Mouse (Mus musculus) CH12F3 (cell line): ENCODE results near the gene Fbl.
"Not testable (repeated sequence)": the region's sequence is repeated elsewhere in the genome, so short reads cannot be mapped to it uniquely, and the experiment has no call there.

ENCODE experiments used
- in situ Hi-C: fragments of 300-500 bp; cut with MboI; formaldehyde crosslinking; loops from 2 replicates; pipeline ENCODE4 v1.14.3; 2020; ENCODE audit warnings: low sequenced_read_pairs

The Fbl gene

DNA sequence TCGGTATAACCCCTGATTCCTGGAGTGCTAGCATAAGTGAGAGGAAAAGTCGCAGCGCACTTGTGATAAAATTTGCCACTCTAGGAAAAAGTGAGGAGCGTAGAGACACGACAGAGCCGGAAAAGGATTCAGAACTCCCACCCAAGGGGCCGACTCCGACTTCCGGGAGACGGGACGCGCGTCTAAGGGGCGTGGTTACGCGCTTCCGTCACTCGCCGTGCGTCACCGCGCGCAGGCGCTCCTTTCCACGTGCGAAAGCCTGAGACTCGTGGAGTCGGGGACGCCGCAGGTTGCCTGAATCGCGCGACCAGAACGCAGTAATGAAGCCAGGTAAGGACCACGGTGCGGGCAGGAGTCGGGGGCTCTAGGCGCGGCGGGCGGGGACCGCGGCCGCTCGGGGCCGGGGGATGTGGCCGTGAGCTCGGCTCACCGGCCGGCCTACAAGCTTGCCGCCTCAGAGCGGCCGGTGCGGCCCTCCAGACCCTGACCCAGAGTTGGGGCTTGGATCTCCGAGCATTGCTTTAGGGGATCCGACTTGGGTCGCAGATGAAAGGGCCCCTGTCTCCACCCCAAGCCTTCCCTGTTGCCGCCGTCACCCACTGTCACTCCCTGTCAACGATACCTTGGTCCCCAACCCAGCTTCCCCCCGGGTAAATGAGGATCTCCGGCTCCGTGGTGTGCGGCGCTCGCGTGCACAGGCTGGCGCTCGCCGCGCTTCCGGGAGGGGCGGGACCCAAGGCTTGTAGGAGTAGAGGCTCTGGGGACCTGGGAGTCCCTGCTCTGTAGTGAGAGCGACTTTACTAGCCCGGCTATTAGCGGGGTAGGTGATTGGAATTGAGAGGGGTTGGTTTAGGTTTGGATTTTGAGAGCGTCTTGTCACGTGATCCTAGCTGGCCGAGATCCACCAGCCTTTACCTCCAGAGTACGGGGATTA lies at the start of gene Fbl:
Fbl (plus strand) TSS at position 222 of the 934 bp plus-strand sequence.
- in situ Hi-C loops = no loop called here

DNA sequence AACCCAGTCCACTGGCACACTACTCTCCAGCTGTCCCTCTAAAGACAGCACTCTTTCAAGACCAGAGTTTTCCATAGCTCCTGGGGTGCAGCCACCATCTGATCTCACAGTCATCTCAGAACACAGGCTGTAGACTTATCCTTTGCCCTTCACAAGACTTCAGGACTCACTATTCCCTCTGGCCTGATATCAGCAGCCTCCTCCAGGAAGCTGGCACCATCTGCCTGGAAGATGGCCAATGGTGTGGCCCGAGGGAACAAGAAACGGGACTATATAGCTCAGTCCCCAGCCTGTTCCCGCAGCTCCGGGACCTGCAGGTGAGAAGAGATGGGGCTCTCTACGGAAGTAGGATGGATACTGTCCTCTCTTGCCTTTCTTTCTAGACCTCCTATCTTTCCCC lies 40.3 kb upstream of the Fbl start, which contains the start of gene 9530053A07Rik:
9530053A07Rik (plus strand) TSS at position 301 of the 400 bp plus-strand sequence.
- in situ Hi-C loops = no loop called here

DNA sequence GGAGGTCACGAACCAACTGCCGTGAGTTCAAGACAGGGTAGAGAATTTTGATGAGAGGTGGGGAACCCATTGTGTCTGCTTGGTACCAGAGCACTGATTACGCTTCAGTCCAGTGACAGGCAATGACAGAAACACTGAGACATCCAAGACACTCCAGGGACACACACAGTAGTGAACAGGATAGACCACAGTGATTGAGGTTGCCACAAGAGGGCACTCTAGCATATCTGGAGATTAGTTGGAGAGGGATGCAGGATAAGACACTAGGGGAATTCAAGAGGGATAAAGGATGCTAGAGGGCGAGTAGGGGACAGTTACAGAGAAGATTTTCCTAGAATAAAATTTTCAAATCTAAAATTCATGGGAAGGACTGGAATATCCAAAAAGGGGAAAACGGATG lies 31.9 kb upstream of the Fbl start:
- in situ Hi-C loops = no loop called here

DNA sequence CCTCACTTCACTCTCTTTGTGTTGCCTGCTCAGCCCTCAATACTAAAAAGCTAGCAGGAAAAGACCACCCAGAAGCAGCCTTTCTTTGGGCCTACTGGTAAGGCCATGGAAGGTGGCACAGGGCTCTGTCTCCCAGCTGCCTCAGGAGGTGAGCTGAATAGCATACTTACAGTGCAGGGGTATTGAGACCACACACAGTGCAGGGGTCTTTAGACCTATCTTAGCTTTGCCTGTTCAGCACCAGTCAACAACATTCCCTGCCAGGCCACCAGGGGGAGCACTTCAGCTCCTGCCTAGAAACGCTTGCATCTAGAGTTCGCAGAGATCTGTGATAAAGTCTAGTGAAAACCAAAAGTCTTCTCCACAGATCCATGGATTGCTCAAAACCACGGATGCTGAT lies 21.2 kb upstream of the Fbl start:
- in situ Hi-C loops = no loop called here

DNA sequence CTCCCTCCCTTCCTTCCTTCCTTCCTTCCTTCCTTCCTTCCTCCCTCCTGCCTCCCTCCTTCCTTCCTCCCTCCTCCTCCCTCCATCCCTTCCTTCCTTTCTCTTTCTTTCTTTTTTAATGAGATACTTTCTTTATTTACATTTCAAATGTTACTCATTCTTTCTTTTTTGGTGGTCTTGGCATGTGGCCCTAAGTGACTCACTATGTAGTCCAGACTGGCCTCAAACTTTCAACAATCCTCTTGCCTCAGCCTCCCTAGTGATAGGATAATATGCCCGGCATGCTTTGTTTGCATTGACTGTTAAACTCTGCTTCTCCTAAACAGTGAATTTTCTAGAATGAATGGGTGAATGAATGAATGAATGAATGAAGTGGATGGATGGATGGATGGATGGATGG lies 19.7 kb upstream of the Fbl start:
- in situ Hi-C loops = no loop called here

DNA sequence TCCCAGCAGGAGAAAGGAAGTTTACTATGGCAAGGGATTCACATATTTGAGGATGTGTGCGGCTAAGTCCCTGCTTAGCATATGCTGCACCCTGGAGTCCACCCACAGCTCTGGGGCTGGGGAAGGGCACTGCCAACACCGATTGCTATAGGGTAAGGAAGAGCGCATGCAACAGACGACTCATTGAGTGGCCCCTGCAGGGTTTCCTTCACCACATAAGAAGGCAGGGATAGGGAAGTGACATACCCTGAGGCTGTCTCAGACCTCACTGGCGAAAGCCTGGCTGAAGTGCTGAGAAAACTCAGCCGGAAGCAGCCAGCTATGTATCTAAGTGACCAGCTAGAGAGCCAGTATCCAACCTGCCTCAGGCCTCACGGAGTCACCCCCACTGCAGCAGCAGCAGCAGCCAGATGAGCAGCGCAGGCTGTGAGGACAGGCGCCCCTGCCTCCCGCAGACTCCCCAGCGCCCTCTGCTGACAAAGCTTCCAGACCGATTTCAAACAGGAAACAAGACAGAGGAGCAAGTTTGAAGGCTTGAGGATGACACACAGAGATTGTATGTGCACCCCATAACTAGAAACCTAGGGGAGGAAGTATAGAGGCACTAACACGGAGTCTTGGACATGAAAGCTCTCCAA lies 17.8 kb upstream of the Fbl start:
- in situ Hi-C loops = no loop called here

DNA sequence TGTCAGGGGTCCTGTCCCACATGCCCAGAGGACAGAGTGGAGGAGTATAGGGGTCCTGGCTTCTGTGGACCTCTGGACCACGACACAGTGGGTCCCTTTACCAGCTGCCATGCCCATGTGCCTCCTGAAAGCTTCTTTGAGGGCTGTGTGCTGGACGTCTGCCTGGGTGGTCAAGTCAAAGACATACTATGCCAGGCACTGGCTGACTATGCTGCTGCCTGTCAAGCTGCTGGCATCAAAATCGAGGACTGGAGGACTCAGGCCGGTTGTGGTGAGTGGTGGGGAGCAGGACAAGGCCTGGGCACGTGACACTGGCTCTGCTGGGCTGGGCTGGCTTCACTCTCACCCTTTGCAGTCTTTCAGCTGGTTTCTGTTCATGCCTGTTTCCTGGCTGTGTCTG lies 15.9 kb upstream of the Fbl start:
- in situ Hi-C loops = not testable (repeated sequence)

DNA sequence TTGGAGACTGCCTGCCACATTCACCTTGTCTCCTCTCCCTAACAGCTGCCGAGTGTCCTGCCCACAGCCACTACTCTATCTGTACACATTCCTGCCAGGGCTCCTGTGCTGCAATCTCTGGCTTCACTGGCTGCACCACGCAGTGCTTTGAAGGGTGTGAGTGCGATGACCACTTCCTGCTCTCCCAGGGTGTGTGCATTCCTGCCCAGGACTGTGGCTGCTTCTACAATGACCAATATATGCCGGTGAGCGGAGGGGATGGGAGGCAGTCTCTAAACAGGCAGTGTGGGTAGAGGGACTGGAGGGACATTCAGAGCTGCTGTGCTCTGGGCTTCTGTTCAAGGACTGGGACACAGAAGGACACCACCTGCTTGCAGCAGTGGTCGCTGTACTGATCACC lies 10.2 kb upstream of the Fbl start:
- in situ Hi-C loops = no loop called here

DNA sequence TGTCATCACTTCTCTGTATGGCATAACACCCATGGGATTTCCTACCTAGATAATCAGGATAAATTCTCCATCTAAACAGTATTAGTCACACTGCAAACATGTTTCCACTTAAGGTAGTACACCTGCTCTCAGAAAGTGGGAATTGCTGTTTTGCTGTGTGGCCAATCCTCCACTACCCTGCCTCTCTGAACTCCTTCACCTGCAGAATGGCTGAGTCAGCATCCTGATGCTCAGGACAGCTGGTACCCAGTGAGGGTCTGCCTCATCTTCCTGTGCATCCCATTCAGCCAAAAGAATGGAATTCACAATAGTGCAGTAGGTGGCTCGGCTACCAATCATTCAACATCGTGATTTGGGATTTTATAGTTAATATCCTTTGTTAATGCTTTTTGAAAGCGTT lies 9.6 kb upstream of the Fbl start:
- in situ Hi-C loops = no loop called here

DNA sequence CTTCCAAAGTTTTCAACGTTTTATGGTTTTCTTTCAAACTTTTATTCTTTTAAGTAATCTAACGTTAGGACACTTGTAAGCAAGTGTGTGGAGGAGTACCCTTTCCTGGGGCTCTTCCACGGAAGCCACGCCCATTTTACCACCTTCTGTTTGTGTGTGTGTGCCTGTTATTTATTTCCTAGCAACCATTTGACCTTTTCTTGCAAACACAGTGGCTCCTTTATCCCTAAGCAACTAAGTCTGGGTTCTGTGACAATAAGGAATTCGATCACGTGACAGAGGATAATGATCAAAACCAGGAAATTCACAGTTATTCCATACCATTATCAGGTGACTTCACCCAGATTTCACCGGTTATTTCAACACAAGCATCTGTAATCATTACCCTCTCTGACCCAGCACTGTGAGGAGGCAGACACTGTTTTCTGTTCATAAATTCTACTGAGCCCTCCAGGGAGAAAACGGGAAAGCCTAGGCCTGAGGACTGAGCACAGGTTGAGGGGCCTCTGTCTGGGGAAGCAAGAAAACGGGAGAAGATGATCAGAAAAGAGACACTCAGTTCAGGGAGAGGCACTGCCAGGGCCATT lies 8.3 kb upstream of the Fbl start:
- in situ Hi-C loops = no loop called here

DNA sequence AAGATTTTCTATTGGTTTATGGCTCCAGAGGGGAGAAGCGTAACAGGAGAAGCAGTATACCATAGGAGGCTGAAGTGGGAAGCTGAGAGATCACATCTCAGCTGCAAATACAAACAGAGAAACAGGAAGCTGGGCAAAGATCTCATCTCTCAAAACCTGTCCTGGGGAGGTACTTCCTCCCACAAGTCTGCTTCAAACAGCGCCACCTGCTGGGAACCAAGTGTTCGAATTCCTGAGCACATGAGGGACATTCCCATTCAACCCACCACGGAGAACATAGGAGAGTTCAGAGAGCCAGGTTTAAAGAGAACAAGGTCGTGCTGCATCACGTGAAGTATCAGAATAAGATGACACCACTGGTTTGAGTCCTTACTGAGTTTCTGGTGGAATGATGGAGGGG lies 4.1 kb upstream of the Fbl start:
- in situ Hi-C loops = no loop called here

DNA sequence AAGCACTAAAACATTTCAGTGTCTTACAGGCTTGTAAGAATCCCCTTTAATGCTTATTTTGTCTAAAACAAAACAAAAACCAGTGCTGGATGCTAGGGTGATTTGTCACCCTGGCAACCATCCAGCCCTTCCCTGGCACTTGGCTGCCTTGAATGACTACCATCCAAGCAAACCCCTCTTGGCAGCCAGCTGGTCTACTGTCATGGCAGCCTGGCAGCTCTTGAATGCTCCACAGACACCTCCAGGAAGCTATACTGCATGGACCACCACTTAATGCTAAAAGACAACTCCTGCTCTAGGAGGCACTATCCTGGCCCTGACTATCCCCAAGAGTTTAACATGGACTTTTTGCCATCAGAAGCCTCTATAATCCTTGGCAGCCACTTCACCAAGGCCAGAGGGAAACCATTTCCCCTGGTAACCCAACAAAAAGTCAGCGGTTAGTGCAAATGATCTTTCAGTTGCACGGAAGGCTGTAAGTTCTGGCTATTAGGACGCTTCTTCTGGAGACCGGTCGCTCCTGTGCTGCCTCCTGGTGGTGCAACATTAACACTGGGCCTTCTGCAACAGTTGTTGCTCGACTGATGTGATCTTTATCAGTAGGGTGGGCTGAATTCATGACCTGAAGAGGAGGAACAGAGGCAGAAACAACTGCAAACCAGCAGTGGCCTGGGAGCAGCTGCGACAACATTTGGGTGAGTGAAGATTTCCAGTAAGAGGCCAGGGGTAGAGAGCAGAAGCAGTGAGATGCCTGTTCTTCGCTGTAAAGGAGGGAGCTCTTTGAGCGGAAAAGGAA lies 992 bp upstream of the Fbl start:
- in situ Hi-C loops = no loop called here

DNA sequence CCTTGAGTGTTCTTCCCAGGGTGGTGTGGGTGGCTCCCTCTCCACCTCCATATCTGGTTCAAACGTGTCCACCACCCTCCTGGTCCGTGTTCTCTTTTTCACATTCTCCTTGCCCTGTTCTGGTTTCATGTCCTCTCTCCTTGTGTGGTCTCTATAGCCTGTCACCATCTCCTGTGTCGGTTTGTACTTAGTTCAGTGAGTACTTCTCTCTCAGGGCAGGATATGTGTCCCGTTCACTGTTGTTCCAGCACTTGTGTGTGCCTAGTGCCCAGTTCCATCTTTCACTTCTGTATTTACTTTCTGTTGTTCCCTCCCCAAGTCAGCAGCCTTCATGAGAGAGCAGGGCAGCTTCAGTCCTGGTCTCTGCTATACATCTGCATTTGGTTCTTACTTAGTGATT lies 5.8 kb downstream of the Fbl start:
- in situ Hi-C loops = no loop called here

DNA sequence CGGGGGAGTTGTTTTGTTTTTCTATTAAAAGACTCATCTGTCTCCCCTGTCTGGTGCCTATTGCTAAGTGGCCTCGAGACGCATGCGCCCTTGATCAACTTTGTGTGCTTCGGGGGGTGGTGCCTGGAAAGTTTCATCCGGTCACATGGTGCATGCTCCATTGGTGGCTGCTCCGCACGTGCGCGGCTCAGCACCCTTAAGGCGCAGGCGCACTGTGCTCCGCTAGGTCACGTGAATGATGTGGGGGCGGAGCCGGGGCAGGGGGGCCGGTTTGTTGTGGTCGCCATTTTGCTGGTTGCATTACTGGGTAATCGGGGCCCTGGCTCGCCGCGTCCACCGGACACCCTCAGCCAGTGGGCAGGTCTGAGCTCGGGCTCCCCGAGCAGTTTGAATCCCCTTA lies 9.7 kb downstream of the Fbl start, which contains the start of gene Dyrk1b:
Dyrk1b (plus strand) TSS at position 242 of the 400 bp plus-strand sequence.
- in situ Hi-C loops = no loop called here

DNA sequence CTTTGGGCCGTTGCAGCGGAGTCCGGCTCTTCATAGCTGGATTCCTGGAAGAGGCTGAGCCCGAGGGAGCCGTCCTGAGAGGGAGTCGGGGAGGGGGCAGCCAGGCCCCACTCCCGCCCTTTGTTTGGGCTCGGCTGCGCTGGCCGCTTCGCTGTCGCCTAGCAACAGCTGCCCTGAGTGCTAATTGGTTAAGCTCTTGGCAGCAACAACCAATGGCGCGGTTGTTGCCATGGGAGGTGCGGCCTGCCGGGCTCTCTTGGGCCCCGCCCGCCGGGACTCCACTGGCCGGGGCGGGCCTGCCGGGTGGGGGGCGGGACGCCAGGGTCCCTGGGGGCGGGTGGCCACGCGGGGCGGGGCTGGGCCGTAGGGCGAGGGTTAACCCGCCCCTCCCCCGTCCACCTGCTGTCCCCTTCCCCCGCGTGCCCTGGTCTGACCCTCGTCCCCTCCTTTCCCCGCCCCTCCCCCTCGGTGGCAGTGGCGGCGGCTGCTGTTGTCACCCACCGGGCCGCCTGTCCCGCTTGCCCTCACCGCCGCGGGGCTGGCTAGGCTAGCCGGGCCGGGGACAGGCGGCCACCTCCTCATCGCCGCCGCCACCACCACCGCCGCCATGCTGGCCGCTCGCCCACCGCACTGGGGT lies 10.3 kb downstream of the Fbl start:
- in situ Hi-C loops = no loop called here

DNA sequence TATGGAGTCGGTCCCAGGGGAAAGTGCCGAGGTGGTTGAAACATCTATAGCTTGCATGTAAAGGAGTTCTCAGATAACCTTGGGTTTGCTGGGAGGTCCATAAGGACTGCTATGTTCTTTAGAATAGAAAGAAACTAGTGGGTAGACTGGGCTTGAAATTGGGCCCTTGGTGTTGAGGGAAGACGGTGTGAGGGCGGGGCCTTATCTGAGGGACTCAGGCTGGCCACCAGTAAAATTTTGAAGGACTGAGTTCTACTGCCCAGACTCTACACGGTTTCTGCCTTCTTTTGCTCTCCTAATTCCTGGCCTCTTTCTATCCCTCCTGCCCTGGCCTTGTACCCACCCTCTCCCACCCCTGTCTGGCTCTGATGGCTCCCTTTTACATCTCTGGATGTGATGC lies 11.4 kb downstream of the Fbl start:
- in situ Hi-C loops = no loop called here

DNA sequence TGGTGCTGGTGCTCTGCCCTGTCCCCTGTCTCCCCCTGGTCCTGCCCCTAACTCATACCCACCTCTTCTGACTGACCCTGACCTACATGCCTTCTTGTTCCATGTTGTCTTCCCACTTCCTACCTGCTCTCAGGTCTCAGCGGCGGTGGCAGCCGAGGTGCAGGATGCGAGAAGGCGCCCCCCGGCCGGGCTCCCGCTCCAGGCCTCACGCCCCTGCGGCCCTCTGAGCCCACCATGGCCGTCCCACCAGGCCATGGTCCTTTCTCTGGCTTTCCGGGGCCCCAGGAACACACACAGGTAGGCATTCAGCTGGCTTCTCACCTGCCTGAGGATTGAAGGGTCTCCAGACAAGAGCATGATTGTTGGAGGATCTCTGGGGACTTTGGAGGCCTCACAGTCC lies 11.9 kb downstream of the Fbl start:
- in situ Hi-C loops = no loop called here

DNA sequence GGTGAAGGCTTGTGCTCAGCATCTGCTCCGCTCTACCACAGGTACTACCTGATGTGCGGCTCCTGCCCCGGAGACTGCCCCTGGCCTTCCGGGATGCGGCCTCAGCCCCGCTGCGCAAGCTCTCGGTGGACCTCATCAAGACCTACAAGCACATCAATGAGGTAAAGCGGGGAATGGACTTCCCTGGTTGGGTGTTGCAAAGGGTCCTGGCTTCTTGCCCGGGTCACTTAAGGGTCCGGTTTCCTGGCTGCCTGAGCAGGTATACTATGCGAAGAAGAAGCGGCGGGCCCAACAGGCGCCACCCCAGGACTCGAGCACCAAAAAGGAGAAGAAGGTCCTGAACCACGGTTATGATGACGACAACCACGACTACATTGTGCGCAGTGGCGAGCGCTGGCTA lies 12.8 kb downstream of the Fbl start:
- in situ Hi-C loops = no loop called here

DNA sequence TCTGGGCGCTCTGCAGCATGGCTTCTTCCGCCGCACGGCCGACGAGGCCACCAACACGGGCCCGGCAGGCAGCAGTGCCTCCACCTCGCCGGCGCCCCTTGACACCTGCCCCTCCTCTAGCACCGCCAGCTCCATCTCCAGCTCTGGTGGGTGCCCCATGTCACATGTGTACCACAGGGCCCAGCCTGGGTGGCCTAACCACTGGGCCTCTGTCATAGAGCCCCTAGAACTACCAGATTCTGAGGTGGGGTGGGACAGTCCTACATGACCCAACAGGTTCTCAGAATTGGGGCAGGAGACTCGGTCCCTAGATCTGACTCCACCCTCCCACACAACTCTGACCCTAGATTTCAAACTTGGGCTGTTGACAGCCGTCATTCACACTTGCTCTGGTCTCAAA lies 16.4 kb downstream of the Fbl start:
- in situ Hi-C loops = no loop called here

DNA sequence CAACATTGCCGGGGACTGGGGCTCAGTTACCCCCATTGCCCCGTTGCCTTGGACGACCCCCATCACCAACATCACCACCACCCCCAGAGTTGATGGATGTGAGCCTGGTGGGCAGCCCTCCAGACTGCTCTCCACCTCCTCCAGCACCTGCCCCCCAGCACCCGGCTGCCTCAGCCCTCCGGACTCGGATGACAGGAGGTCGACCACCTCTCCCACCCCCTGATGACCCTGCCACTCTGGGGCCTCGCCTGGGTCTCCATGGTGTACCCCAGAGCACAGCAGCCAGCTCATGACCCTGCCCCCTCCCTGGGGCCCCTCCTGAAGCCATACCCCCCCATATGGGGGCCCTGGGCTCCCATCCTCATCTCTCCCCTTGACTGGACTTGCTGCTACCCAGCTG lies 17.1 kb downstream of the Fbl start:
- in situ Hi-C loops = no loop called here

DNA sequence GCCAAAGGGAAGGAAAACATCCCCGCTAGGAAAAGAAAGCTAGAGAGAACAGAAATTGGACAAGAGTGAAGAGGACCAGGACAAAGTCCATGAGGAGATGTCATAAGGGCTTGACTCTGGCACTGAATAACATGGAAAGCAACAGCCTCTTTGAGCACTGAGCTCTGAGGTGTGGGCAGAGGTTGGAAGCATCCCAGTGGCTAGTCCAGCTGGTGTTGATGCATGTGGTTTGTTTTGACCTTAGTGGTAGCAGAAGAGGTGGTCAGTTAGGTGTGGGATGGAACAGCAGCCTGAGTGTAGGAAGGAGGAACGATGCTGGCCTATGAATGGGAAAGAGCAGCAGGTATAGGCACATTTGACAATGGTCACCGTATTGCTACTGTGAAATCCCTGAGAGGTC lies 22.0 kb downstream of the Fbl start:
- in situ Hi-C loops = no loop called here
